Mouse (Mus musculus) ES-Bruce4 (cell line): ENCODE measurements around the gene Trnau1ap.

Experiments used
- CTCF ChIP-seq: IDR thresholded peaks from one replicate; pipeline ENCODE4 v1.8.1; 2011; ENCODE audit warnings: low read depth, low read length
- POLR2A ChIP-seq: IDR thresholded peaks from one replicate; pipeline ENCODE4 v1.8.1; 2011; ENCODE audit warnings: low read length; ENCODE audit not compliant: insufficient read depth

GRCm38 (mm10) chr4:132312627-132313026 is 16.7 kb downstream of the Trnau1ap start:
- no peak for TF ChIP-seq CTCF
- no peak for TF ChIP-seq POLR2A
